Mouse (Mus musculus) G1E (cell line): ENCODE measurements around the gene Zkscan1.

ENCODE experiments used
- CTCF ChIP-seq: IDR thresholded peaks from 2 replicates; pipeline ENCODE4 v1.5.1; 2012; ENCODE audit warnings: low read depth, low read length, inconsistent platforms, mixed read lengths
- GATA1 ChIP-seq: IDR thresholded peaks from 2 replicates; pipeline ENCODE4 v1.6.1; 2012; ENCODE audit warnings: borderline replicate concordance, low read length, inconsistent platforms, mixed read lengths
- GATA2 ChIP-seq: IDR thresholded peaks from 2 replicates; pipeline ENCODE4 v1.6.1; 2012; ENCODE audit warnings: low read depth, low read length, inconsistent platforms, borderline replicate concordance
- TAL1 ChIP-seq: conservative IDR thresholded peaks from 2 replicates; pipeline ENCODE4 v1.6.1; 2012; ENCODE audit warnings: low read depth, low read length, inconsistent platforms, mixed read lengths

GRCm38 (mm10) chr5:138118041-138118440 is 33.2 kb downstream of the Zkscan1 start:
- TF ChIP-seq CTCF: no peak
- no peak for TF ChIP-seq GATA1
- no peak for TF ChIP-seq GATA2
- TF ChIP-seq TAL1: no peak
